8 mouse cellular contexts compared by ENCODE assay signal in the genomic region with DNA sequence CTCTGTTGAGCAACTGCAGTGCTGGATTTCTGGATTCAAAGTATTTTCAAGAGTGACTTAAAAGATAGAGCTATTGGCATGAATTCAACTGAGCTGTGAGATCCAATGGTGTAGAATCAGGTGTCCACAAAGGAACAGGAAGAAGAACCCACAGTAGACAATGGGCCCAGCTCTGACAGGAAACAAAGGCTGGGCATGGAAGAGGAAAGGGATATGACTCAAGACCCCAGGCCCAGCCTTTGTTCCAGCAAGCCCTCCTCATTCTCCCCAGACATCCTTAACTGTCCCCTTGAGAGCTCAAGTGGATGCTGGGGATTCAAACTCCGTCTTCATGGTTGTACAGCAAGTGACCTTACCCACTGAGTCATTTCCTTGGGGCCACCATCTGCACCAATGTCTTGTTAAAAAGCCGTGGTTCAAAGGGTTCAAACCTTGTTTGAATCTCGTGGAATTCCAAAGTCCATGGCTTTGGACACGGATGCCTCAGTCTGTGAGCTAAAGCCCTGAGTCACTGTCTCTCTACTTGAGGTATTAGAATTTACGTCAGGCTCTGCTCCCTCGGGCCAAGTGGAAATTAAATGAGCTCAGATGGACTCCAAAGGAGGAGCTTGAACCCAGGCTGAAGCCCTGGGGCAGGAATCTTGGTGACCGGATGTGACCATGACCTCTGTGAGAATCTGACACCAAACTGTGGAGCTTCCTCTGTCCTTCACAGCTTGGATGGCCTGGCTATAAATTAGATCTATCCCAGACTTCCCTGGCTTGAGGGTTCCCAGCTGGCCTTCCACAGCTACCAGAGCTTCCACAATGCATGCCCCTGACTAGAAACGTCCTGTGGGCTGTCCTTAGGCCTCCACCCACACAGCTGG. TPM values are rescaled to one million over a fixed set of nuclear protein-coding genes. Genes with fewer than 3 reads are reported as not detected.
DNase-seq lines count a peak whose midpoint lies in the region; ATAC-seq and TF ChIP-seq lines count a peak whose summit lies in the region.

No protein-coding gene starts in this region.

- peak overlapping the region; percentile 25; the same call in 1 of the 2 replicates for H3K27ac ChIP-seq in midbrain, embryonic 13.5 days
- no peak overlapping the region for H3K27ac ChIP-seq in midbrain, embryonic 15.5 days
- peak overlapping the region; percentile 88 for H3K27ac ChIP-seq in heart, adult 2 months
- peak overlapping the region; percentile 71 for H3K27ac ChIP-seq in kidney, postnatal 0 days
- H3K27ac ChIP-seq in stomach, embryonic 14.5 days (ENCODE audit: low read length): peak overlapping the region; percentile 72; the same call in 1 of the 2 replicates
- H3K27ac ChIP-seq in forebrain, embryonic 13.5 days: no peak overlapping the region

- H3K4me1 ChIP-seq in midbrain, embryonic 13.5 days (replicated peaks): no peaks in the 10 kb centered on the region
- no peaks in the 10 kb centered on the region for H3K4me1 ChIP-seq in midbrain, embryonic 15.5 days
- peaks cover 21% of the 10 kb centered on the region for H3K4me1 ChIP-seq in heart, adult 2 months (ENCODE audit: control insufficient read depth, insufficient read depth, low read length)
- H3K4me1 ChIP-seq in kidney, postnatal 0 days (replicated peaks; ENCODE audit: insufficient read depth, low read length): no peaks in the 10 kb centered on the region
- peaks cover 4% of the 10 kb centered on the region; the same call in 1 of the 2 replicates for H3K4me1 ChIP-seq in stomach, embryonic 14.5 days (ENCODE audit: control insufficient read depth, insufficient read depth, low read length)
- H3K4me1 ChIP-seq in forebrain, embryonic 13.5 days: no peaks in the 10 kb centered on the region

- no peaks in the 10 kb centered on the region for H3K9me3 ChIP-seq in midbrain, embryonic 13.5 days
- no peaks in the 10 kb centered on the region for H3K9me3 ChIP-seq in midbrain, embryonic 15.5 days
- H3K9me3 ChIP-seq in kidney, postnatal 0 days (replicated peaks; ENCODE audit: low read length): no peaks in the 10 kb centered on the region
- no peaks in the 10 kb centered on the region for H3K9me3 ChIP-seq in stomach, embryonic 14.5 days (ENCODE audit: control insufficient read depth, low read depth, low read length)
- H3K9me3 ChIP-seq in forebrain, embryonic 13.5 days (replicated peaks): no peaks in the 10 kb centered on the region

- intact Hi-C loops in heart, adult 2 months (cut with DNase I): no loop called here

- peaks cover 28% of the 10 kb centered on the region for H3K36me3 ChIP-seq in midbrain, embryonic 13.5 days
- no peaks in the 10 kb centered on the region for H3K36me3 ChIP-seq in midbrain, embryonic 15.5 days (replicated peaks)
- peaks cover 62% of the 10 kb centered on the region for H3K36me3 ChIP-seq in heart, adult 2 months (ENCODE audit: control insufficient read depth, insufficient read depth, low read length)
- H3K36me3 ChIP-seq in kidney, postnatal 0 days (ENCODE audit: insufficient read depth, low read length): peaks cover 47% of the 10 kb centered on the region
- H3K36me3 ChIP-seq in stomach, embryonic 14.5 days (ENCODE audit: control insufficient read depth, insufficient read depth, low read length): peaks cover 80% of the 10 kb centered on the region
- H3K36me3 ChIP-seq in forebrain, embryonic 13.5 days (ENCODE audit: poor library complexity, severe bottlenecking): peaks cover 60% of the 10 kb centered on the region

- H3K9ac ChIP-seq in midbrain, embryonic 13.5 days (replicated peaks): no peak overlapping the region
- no peak overlapping the region for H3K9ac ChIP-seq in midbrain, embryonic 15.5 days
- H3K9ac ChIP-seq in heart, adult 2 months (ENCODE audit: low read depth, low read length): 0 out of 2 replicates have a peak overlapping the region, but pooled peaks have one; percentile 8
- H3K9ac ChIP-seq in kidney, postnatal 0 days (ENCODE audit: low read depth, low read length): no peak overlapping the region
- no peak overlapping the region for H3K9ac ChIP-seq in stomach, embryonic 14.5 days (replicated peaks; ENCODE audit: low read depth, low read length)
- no peak overlapping the region for H3K9ac ChIP-seq in forebrain, embryonic 13.5 days

- DNase-seq in heart, adult 2 months: peak in 1 of 2 experiments; percentile 64
- peak; percentile 96 for DNase-seq in kidney, postnatal 0 days (ENCODE audit: low spot score)
- DNase-seq in adipocyte (ENCODE audit: low spot score): no peak
- DNase-seq in thymus, adult 18-20 months: no peak

- no peak overlapping the region for H3K4me3 ChIP-seq in midbrain, embryonic 13.5 days (replicated peaks)
- H3K4me3 ChIP-seq in midbrain, embryonic 15.5 days: no peak overlapping the region
- no peak overlapping the region for H3K4me3 ChIP-seq in heart, adult 2 months
- H3K4me3 ChIP-seq in kidney, postnatal 0 days (replicated peaks; ENCODE audit: low read depth, low read length): no peak overlapping the region
- no peak overlapping the region for H3K4me3 ChIP-seq in stomach, embryonic 14.5 days (ENCODE audit: low read depth, low read length)
- no peak overlapping the region for H3K4me3 ChIP-seq in forebrain, embryonic 13.5 days

- H3K79me2 ChIP-seq in heart, adult 2 months (replicated peaks; ENCODE audit: control insufficient read depth, insufficient read depth, low read length): 0 out of 2 replicates have a peak, but pooled peaks cover 2% of the 10 kb centered on the region

- no peaks in the 10 kb centered on the region for H3K27me3 ChIP-seq in midbrain, embryonic 13.5 days
- no peaks in the 10 kb centered on the region for H3K27me3 ChIP-seq in midbrain, embryonic 15.5 days (replicated peaks)
- H3K27me3 ChIP-seq in heart, adult 2 months (ENCODE audit: control insufficient read depth, insufficient read depth, low read length): no peaks in the 10 kb centered on the region
- H3K27me3 ChIP-seq in kidney, postnatal 0 days (ENCODE audit: insufficient read depth, low read length): no peaks in the 10 kb centered on the region
- no peaks in the 10 kb centered on the region for H3K27me3 ChIP-seq in stomach, embryonic 14.5 days (ENCODE audit: control insufficient read depth, insufficient read depth, low read length)
- H3K27me3 ChIP-seq in forebrain, embryonic 13.5 days: no peaks in the 10 kb centered on the region

- no peak for ATAC-seq in midbrain, embryonic 13.5 days
- no peak for ATAC-seq in midbrain, embryonic 15.5 days (replicated peaks)
- peak; percentile 90 for ATAC-seq in kidney, postnatal 0 days (replicated peaks; ENCODE audit: low FRiP score, low read depth)
- ATAC-seq in stomach, embryonic 14.5 days (ENCODE audit: insufficient number of reproducible peaks, insufficient read depth, low FRiP score, low read depth): peak; percentile 56; the same call in 1 of the 2 replicates
- no peak for ATAC-seq in forebrain, embryonic 13.5 days

- peak; percentile 69 for TF ChIP-seq EP300 in heart, adult 2 months (IDR thresholded peaks at IDR 0.05; ENCODE audit: insufficient read depth, low read depth, low read length)

- TF ChIP-seq CTCF in heart, adult 2 months (IDR thresholded peaks at IDR 0.05): no peak
- TF ChIP-seq CTCF in kidney, postnatal 0 days (IDR thresholded peaks at IDR 0.05; ENCODE audit: low read depth): no peak

- peak; percentile 39; the same call in 1 of the 2 replicates for TF ChIP-seq POLR2A in heart, adult 2 months (IDR thresholded peaks at IDR 0.05; ENCODE audit: insufficient read depth, low read depth, low read length)

- WGBS in midbrain, embryonic 13.5 days: 82% methylated on average over 8 of the region's 8 CpGs
- WGBS in midbrain, embryonic 15.5 days: 83% methylated on average over 8 of the region's 8 CpGs
- 35% methylated on average over 8 of the region's 8 CpGs for WGBS in heart, adult 2 months
- WGBS in kidney, postnatal 0 days: 18% methylated on average over 8 of the region's 8 CpGs
- 58% methylated on average over 8 of the region's 8 CpGs for WGBS in stomach, embryonic 14.5 days
- WGBS in forebrain, embryonic 13.5 days: 87% methylated on average over 8 of the region's 8 CpGs

- no peak overlapping the region for H3K4me2 ChIP-seq in midbrain, embryonic 13.5 days (replicated peaks)
- H3K4me2 ChIP-seq in midbrain, embryonic 15.5 days: no peak overlapping the region
- no peak overlapping the region for H3K4me2 ChIP-seq in kidney, postnatal 0 days (ENCODE audit: low read length)
- H3K4me2 ChIP-seq in stomach, embryonic 14.5 days (replicated peaks; ENCODE audit: low read depth, low read length): no peak overlapping the region
- no peak overlapping the region for H3K4me2 ChIP-seq in forebrain, embryonic 13.5 days

RNA-seq across cellular contexts. Expression of a gene that starts 17.1 kb away (rescaled TPM):
- 374 and 417 TPM in 2 replicates for polyA plus RNA-seq in midbrain, embryonic 13.5 days (2015; fragmentation: Nextera tagmentation; extraction: Ambion mirVana)
- 482 and 547 TPM in 2 replicates for polyA plus RNA-seq in midbrain, embryonic 15.5 days (2015; fragmentation: Nextera tagmentation; extraction: Ambion mirVana)
- total RNA-seq in heart, adult 2 months (2021): 100 to 1,000 TPM; 320 to 420 TPM
- 666 and 876 TPM in 2 replicates for polyA plus RNA-seq in heart, adult 2 months (2012; rRNA removed)
- 1,281 and 1,429 TPM in 2 replicates for polyA plus RNA-seq in kidney, postnatal 0 days (2015; fragmentation: Nextera tagmentation; extraction: Ambion mirVana)
- polyA plus RNA-seq in stomach, embryonic 14.5 days (2014; fragmentation: Nextera tagmentation; extraction: Ambion mirVana): 1,638 and 1,722 TPM in 2 replicates
- 273 and 289 TPM in 2 replicates for polyA plus RNA-seq in forebrain, embryonic 13.5 days (2015; fragmentation: Nextera tagmentation; extraction: Ambion mirVana)

RNA-seq across cellular contexts. Expression of a gene that starts 55.2 kb away (rescaled TPM):
- polyA plus RNA-seq in midbrain, embryonic 13.5 days (2015; fragmentation: Nextera tagmentation; extraction: Ambion mirVana): 258 and 274 TPM in 2 replicates
- 225 and 229 TPM in 2 replicates for polyA plus RNA-seq in midbrain, embryonic 15.5 days (2015; fragmentation: Nextera tagmentation; extraction: Ambion mirVana)
- total RNA-seq in heart, adult 2 months (2021): 100 to 1,000 TPM in 1 of 2 experiments, 10 to 100 TPM in 1; 98.6 to 112 TPM
- 155 and 204 TPM in 2 replicates for polyA plus RNA-seq in heart, adult 2 months (2012; rRNA removed)
- 495 and 517 TPM in 2 replicates for polyA plus RNA-seq in kidney, postnatal 0 days (2015; fragmentation: Nextera tagmentation; extraction: Ambion mirVana)
- polyA plus RNA-seq in stomach, embryonic 14.5 days (2014; fragmentation: Nextera tagmentation; extraction: Ambion mirVana): 463 and 507 TPM in 2 replicates
- polyA plus RNA-seq in forebrain, embryonic 13.5 days (2015; fragmentation: Nextera tagmentation; extraction: Ambion mirVana): 260 and 278 TPM in 2 replicates

Comparison
In these comparisons a context has a peak if more than half of its experiments do, and no peak if none do; other contexts are left out.
1. H3K27ac ChIP-seq: peak in midbrain, embryonic 13.5 days (single experiment), heart, adult 2 months (single experiment), kidney, postnatal 0 days (single experiment) and stomach, embryonic 14.5 days (single experiment); none in midbrain, embryonic 15.5 days (single experiment) and forebrain, embryonic 13.5 days (single experiment).
2. ATAC-seq: peak in kidney, postnatal 0 days (single experiment) and stomach, embryonic 14.5 days (single experiment); none in midbrain, embryonic 13.5 days (single experiment), midbrain, embryonic 15.5 days (single experiment) and forebrain, embryonic 13.5 days (single experiment).